Mouse (Mus musculus) forebrain, embryonic 16.5 days (tissue): ENCODE data around the gene Raly. TPM values are rescaled to one million over a fixed set of nuclear protein-coding genes. Genes with fewer than 3 reads are reported as not detected.
A peak's percentile ranks its signal among the peaks of the same experiment; 100 is the strongest.

Experiments
- ATAC-seq: fragments of 200-750 bp; cut with Nextera tagmentation; 2 replicates; pipeline ENCODE4 v1.8.0; 2017; ENCODE audit warnings: mild to moderate bottlenecking, moderate library complexity
- H3K27ac ChIP-seq: fragments of 300-500 bp; sonication (generic); 2 replicates; pipeline ENCODE4 v1.5.1; 2014; ENCODE audit warnings: low read length, control low read depth
- H3K27me3 ChIP-seq: fragments of 300-500 bp; sonication (generic); replicated peaks from 2 replicates; pipeline ENCODE4 v1.6.1; 2014; ENCODE audit warnings: low read length; ENCODE audit not compliant: control insufficient read depth, insufficient read depth
- H3K36me3 ChIP-seq: fragments of 300-500 bp; sonication (generic); 2 replicates; pipeline ENCODE4 v1.6.1; 2014; ENCODE audit not compliant: control insufficient read depth, insufficient read depth
- H3K4me1 ChIP-seq: fragments of 300-500 bp; sonication (generic); replicated peaks from 2 replicates; pipeline ENCODE4 v1.6.1; 2014; ENCODE audit warnings: low read length; ENCODE audit not compliant: control insufficient read depth, insufficient read depth
- H3K4me2 ChIP-seq: fragments of 300-500 bp; sonication (generic); 2 replicates; pipeline ENCODE4 v1.6.1; 2014; ENCODE audit warnings: mild to moderate bottlenecking, low read length, control low read depth
- H3K4me3 ChIP-seq: fragments of 300-500 bp; sonication (generic); replicated peaks from 2 replicates; pipeline ENCODE4 v1.5.1; 2014; ENCODE audit warnings: mild to moderate bottlenecking, low read length, control low read depth
- H3K9ac ChIP-seq: fragments of 300-500 bp; sonication (generic); replicated peaks from 2 replicates; pipeline ENCODE4 v1.6.1; 2014; ENCODE audit warnings: low read depth, low read length, control low read depth
- H3K9me3 ChIP-seq: fragments of 300-500 bp; sonication (generic); 2 replicates; pipeline ENCODE4 v1.6.1; 2016; ENCODE audit warnings: low read length; ENCODE audit not compliant: control insufficient read depth
- WGBS: fragments of 180-500 bp; shearing (Covaris S2); extraction: QIAGEN DNeasy Blood & Tissue Kit; methylation state at CpG from one replicate; pipeline ENCODE4 v1.1.7; 2014; 5-methylcytosine and 5-hydroxymethylcytosine counted together
- polyA plus RNA-seq: library from polyadenylated mRNA; unstranded; fragments of >200 nt; fragmentation: Nextera tagmentation; extraction: Ambion mirVana; gene quantifications from 2 replicates; pipeline ENCODE4 v1.2.1, GENCODE M21; 2015

Raly gene
- polyA plus RNA-seq: 35.0 and 47.7 TPM in 2 replicates

- peak; percentile 95 for ATAC-seq
Measured at GRCm38 (mm10) chr2:154790656-154791483, at the start of gene Raly, which contains the start of gene a. Raly (plus strand) TSS chr2:154791096. a (plus strand) TSS chr2:154791402.

GRCm38 (mm10) chr2:154742911-154743819, 47.7 kb upstream of the Raly start:
- H3K27me3 ChIP-seq: no peaks in the 10 kb centered on the region
- no peak for ATAC-seq
- H3K4me3 ChIP-seq: no peak overlapping the region
- peaks cover 2% of the 10 kb centered on the region; the same call in 1 of the 2 replicates for H3K9me3 ChIP-seq
- WGBS: 82% methylated on average over 10 of the region's 10 CpGs
- no peaks in the 10 kb centered on the region for H3K36me3 ChIP-seq
- H3K4me1 ChIP-seq: no peaks in the 10 kb centered on the region
- no peak overlapping the region for H3K4me2 ChIP-seq
- H3K9ac ChIP-seq: no peak overlapping the region
- H3K27ac ChIP-seq: no peak overlapping the region

More at GRCm38 (mm10) chr2:154790656-154791483, at the start of gene Raly, which contains the start of gene a:
- WGBS: under 1% methylated on average over 58 of the region's 89 CpGs
- Histone ChIP-seq H3K4me2 (peak within 1 kb of the TSS; percentile 86), H3K4me1 (peaks cover 18% of the 10 kb centered on the region), H3K9ac (peak within 1 kb of the TSS; percentile 87), H3K36me3 (no peaks in the 10 kb centered on the region), H3K4me3 (peak within 1 kb of the TSS; percentile 94), H3K9me3 (no peaks in the 10 kb centered on the region), H3K27me3 (no peaks in the 10 kb centered on the region), H3K27ac (peak within 1 kb of the TSS; percentile 99)

GRCm38 (mm10) chr2:154743915-154744314, 47.0 kb upstream of the Raly start:
- peaks cover 4% of the 10 kb centered on the region for H3K4me1 ChIP-seq
- peaks cover 2% of the 10 kb centered on the region; the same call in 1 of the 2 replicates for H3K9me3 ChIP-seq
- 88% methylated on average over 4 of the region's 4 CpGs for WGBS
- no peak overlapping the region for H3K4me3 ChIP-seq
- no peaks in the 10 kb centered on the region for H3K27me3 ChIP-seq
- H3K27ac ChIP-seq: no peak overlapping the region
- no peak overlapping the region for H3K9ac ChIP-seq
- H3K36me3 ChIP-seq: no peaks in the 10 kb centered on the region
- no peak overlapping the region for H3K4me2 ChIP-seq
- ATAC-seq: no peak

- 88% methylated on average over 2 of the region's 2 CpGs for WGBS
- H3K4me2 ChIP-seq: no peak overlapping the region
- H3K4me1 ChIP-seq: peaks cover 15% of the 10 kb centered on the region
- H3K4me3 ChIP-seq: no peak overlapping the region
- no peak overlapping the region for H3K27ac ChIP-seq
- ATAC-seq: no peak
- no peaks in the 10 kb centered on the region for H3K9me3 ChIP-seq
- no peak overlapping the region for H3K9ac ChIP-seq
- no peaks in the 10 kb centered on the region for H3K27me3 ChIP-seq
- no peaks in the 10 kb centered on the region for H3K36me3 ChIP-seq
Measured at GRCm38 (mm10) chr2:154748383-154748782, 42.5 kb upstream of the Raly start.

GRCm38 (mm10) chr2:154749046-154750036, 41.6 kb upstream of the Raly start:
- no peaks in the 10 kb centered on the region for H3K27me3 ChIP-seq
- WGBS: 12% methylated on average over 23 of the region's 23 CpGs
- no peak overlapping the region for H3K9ac ChIP-seq
- 0 out of 2 replicates have a peak overlapping the region, but pooled peaks have one; percentile 10 for H3K4me3 ChIP-seq
- H3K4me1 ChIP-seq: peaks cover 15% of the 10 kb centered on the region
- H3K9me3 ChIP-seq: no peaks in the 10 kb centered on the region
- peak overlapping the region; percentile 65 for H3K27ac ChIP-seq
- peak; percentile 89 for ATAC-seq
- H3K36me3 ChIP-seq: no peaks in the 10 kb centered on the region
- peak overlapping the region; percentile 45 for H3K4me2 ChIP-seq

GRCm38 (mm10) chr2:154751924-154752323, 39.0 kb upstream of the Raly start:
- no peak overlapping the region for H3K9ac ChIP-seq
- H3K4me2 ChIP-seq: no peak overlapping the region
- H3K9me3 ChIP-seq: no peaks in the 10 kb centered on the region
- H3K4me3 ChIP-seq: no peak overlapping the region
- H3K4me1 ChIP-seq: peaks cover 15% of the 10 kb centered on the region
- H3K27ac ChIP-seq: no peak overlapping the region
- H3K27me3 ChIP-seq: no peaks in the 10 kb centered on the region
- no peak for ATAC-seq
- WGBS: 34% methylated on average over 8 of the region's 8 CpGs
- no peaks in the 10 kb centered on the region for H3K36me3 ChIP-seq

GRCm38 (mm10) chr2:154754068-154754560, 36.8 kb upstream of the Raly start:
- WGBS: 95% methylated on average over 2 of the region's 2 CpGs
- H3K9ac ChIP-seq: no peak overlapping the region
- H3K9me3 ChIP-seq: no peaks in the 10 kb centered on the region
- H3K4me3 ChIP-seq: no peak overlapping the region
- H3K27ac ChIP-seq: no peak overlapping the region
- H3K4me1 ChIP-seq: peaks cover 9% of the 10 kb centered on the region
- no peak for ATAC-seq
- no peaks in the 10 kb centered on the region for H3K27me3 ChIP-seq
- no peak overlapping the region for H3K4me2 ChIP-seq
- no peaks in the 10 kb centered on the region for H3K36me3 ChIP-seq

- H3K27me3 ChIP-seq: no peaks in the 10 kb centered on the region
- WGBS: 58% methylated on average over 6 of the region's 6 CpGs
- H3K4me2 ChIP-seq: no peak overlapping the region
- H3K36me3 ChIP-seq: no peaks in the 10 kb centered on the region
- no peak overlapping the region for H3K9ac ChIP-seq
- no peaks in the 10 kb centered on the region for H3K4me1 ChIP-seq
- H3K9me3 ChIP-seq: no peaks in the 10 kb centered on the region; the same call in 1 of the 2 replicates
- H3K27ac ChIP-seq: no peak overlapping the region
- no peak overlapping the region for H3K4me3 ChIP-seq
- no peak for ATAC-seq
Measured at GRCm38 (mm10) chr2:154755791-154756190, 35.1 kb upstream of the Raly start.
